Mouse (Mus musculus): ENCODE measurements around the gene Pkn1.
A peak's percentile ranks its signal among the peaks of the same experiment; 100 is the strongest.

Pkn1 gene

DNA sequence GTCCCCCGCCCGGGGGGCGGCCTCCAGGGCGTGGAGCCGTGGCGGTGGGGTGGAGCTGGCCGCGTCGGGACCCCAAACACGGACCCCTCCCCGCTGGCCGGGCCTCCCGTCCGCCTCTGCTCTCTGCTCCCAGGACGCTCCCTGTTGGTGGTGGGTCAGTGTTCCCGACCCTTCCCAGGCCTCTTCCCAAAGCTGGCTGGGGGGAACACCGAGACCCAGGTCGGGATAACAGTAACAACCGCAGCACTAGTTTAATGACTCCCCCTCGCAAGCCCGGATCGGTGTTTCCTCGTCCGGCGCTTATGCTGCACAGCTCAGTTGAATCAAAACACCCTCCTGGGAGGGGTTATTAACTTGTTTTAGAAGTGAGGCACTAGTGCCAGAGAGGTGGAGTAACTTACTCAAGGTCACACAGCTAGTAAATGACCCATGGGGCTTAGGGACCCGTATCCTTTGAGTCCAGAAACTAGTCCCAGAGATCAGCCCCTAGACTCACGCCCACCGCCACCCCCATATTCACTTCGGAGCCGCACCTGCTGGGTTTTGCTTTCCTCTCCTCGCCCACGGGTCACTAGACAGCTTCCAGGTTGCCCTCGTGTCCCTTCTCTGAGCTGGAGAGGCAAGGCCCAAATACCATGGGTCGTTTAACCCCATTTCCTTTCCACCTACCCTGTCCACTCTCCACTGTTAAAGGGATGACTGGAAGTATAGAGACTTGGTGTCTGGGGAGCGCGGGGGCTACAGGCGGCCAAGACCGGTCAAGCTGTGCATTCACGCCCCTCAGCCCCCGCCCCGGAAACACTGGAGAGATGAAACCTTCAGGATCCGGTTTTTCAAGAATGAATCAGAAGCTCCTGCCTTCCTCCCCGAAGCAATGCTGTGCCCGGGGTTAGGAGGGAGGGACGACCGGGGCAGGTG is 46.0 kb downstream of the Pkn1 start:
- DNase-seq (ENCODE audit: low read depth), result no peak

DNA sequence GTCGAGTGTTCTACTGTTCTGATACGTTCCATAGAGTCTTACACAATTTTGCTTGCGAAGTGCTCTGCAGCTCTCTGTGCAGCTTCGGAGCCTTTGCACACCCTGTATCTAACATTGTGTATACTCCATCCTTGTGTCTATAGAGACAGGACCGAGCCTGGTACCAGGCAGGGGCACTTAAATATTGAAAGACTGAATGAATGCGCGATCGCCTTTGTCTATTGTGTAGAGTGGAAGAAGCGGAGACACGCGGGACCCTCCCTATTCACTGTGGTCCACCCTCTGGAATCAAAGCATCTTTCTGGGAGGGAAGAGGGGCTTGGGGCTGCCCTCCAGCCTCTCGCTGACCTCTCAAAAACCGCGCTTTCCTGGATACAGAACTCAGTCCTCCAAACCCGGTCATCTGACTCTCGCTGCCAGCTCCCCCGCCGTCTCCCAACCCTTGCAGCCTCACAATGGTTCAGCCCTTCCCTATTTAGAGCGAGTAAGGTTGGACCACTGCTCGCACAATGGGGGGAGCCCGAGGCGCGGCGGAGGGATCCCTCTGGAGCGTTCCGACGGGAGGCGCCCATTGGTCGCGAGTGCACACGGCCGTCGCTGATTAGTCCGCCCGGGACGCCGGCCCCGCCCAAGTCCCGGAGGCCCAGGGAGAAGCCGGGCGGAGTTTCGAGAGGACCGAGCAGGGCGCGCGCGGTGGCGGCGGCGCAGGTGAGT is 46.8 kb downstream of the Pkn1 start, which contains the start of gene Gipc1:
Gipc1 (plus strand) TSS at position 648 of the 714 bp plus-strand sequence.
- DNase-seq (ENCODE audit: low read depth), result peak; percentile 97

DNA sequence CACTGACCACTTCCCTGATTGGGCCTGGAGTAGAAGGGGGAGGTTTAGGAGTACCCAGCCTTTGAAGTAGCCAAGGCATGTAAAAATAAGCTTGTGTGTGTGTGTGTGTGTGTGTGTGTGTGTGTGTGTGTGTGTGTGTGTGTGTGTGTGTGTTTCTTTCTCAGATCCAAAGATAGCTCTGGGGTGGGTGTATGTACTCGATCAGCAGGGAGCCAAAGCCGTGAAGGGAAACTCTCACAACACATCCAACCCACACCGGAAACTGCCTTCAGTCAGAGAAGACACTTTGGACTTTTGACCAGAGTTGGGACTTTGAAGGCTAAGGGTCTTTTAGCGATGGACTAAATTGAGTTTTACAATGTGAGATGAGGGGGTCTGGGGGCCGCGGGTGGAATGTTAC is 49.3 kb downstream of the Pkn1 start:
- no peak for DNase-seq (ENCODE audit: low read depth)

DNA sequence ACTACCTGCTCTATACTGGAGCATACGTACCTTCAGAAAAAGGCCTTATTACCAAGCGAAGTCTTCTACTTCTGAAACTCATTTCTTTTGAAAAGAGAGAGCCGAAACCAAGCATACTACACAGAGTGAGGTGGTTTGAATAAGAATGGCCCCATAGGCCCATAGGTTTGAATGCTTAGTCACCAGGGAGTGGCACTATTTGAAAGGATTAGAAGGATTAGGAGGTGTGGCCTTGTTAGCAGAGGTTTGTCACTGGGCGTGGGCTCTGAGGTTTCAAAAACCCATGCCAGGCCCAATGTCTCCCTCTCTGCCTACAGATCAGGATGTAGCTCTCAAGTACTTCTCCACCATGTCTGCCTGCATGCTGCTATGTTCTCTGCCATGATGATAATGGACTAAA is 50.9 kb downstream of the Pkn1 start:
- no peak for DNase-seq (ENCODE audit: low read depth)

DNA sequence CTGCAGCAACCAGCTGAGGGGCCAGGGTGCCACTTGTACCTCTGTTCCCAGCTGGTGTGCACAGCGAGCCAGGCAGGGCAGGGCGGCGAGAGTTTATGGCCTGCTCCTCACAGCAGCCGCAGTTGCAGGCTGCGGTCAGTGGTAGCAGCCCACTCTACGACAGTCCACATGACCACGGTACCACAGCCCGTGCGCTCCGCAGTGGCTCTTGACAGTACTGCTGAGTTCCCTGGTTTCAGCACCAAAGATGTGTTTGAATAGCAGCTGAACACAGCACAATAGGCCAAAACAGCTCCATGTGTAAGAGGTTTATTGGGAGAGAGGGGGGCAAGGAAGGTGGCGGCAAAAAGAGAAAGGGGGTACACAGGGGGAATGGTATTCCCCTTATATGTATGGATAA is 51.5 kb downstream of the Pkn1 start:
- no peak for DNase-seq (ENCODE audit: low read depth)

DNA sequence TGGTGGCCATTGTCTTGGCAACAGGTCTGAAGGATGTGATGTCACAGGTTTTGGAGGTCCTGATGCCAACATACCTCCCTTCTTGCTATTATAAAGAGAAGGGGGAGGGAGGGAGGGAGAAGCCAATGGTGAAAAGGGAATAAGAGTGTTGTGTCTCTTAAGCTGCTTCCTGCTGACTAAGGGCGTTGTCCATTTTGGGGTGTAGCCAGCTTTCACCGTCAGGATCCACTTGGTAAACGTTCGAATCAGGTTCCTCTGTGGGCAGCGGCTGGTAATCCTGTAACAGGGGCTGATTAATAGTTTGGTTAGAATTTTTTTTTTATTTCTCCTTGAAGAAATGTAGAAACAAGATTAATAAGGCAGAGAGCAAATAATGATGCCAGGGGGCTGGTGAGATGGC is 59.3 kb downstream of the Pkn1 start:
- no peak for DNase-seq (ENCODE audit: low read depth)

DNA sequence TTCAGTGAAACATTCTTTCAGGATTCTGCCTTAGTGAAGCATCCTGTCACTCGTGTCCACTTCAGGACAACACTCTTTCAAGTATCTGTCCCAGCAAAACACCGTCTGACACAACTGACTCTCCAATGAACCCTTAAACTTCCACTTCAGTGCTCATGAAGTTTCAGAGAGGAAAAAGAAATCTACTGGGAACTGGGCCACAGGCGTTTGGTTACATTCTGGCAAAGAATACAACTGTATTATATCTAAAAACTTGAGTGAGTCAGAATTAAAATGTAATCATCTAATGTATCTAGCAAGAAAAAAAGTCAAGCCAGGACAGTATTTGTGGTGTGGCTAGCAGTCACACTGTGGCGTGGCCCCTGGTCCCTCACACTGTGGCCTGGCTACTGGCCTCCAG is 60.1 kb downstream of the Pkn1 start:
- no peak for DNase-seq (ENCODE audit: low read depth)

DNA sequence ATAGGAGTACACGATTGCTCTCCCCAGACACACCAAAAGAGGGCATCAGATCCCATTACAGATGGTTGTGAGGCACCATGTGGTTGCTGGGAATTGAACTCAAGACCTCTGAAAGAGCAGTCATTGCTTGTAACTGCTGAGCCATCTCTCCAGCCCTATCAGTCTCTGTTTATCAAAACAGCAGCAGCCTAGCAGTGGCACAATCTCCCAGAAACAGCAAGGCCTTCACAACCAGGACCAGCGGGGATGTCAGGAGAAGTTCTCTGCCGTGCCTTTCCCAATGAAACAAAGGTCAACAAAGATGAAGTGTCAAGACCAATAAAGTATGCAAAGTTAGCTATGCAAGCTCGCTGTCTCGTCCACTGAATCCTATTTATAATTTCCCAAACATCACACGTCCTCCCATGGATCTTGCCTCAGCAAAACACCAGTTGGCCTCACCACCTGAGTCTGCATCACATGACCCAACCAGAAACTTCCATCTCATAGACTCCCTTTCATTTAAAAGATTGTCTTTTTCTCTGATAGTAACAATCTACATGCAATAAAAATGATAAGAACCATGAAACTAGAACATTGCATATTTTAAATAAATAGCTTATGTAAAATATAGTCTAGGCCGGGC is 66.8 kb downstream of the Pkn1 start:
- no peak for DNase-seq (ENCODE audit: low read depth)

DNA sequence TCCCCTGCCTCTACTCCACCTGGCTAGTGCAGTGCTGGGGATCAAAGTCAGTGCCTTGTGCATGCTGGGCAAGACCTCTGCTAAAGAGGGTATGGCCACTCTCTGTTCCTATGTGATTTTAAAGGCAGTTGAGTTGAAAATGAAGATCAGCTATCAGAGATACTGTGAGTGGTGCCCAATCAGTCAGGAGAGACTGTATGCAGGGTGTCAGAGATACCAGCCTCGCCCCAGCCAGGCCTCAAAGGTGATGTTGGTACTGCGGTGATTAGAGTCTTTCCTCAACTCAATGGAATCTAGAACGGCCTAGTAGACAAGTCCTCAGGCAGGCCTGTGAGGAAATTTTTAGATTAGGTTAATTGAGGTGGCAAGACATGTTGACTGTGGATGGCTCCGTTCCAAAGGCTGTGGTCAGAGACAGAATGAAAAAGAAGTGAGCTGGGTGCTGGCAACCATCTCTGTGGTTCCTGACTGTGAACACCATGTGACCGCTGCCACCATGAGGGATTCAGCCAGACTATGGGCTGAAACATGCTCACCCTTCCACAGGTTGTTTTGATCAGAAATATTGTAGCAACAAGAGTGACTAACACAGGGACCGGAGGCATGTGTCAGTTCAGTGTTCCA is 73.2 kb downstream of the Pkn1 start:
- no peak for DNase-seq (ENCODE audit: low read depth)

DNA sequence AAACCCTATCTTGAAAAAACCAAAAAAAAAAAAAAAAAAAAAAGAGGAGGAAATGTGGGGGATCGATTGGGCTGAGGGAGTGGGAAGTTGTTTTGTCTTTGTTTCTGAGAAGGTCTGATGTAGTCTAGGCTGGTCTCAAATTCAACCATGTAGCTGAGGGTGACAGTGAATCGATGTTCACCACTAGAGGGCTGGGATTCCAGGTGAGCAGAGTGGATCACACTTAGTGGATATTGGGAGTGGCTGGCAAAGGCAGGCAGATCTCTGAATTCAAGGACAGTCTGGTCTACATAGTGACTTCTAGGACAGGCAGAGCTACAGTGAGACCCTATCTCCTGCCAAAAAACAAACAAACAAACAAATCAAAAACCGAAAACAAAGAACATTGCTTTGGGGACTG is 74.2 kb downstream of the Pkn1 start:
- no peak for DNase-seq (ENCODE audit: low read depth)

DNA sequence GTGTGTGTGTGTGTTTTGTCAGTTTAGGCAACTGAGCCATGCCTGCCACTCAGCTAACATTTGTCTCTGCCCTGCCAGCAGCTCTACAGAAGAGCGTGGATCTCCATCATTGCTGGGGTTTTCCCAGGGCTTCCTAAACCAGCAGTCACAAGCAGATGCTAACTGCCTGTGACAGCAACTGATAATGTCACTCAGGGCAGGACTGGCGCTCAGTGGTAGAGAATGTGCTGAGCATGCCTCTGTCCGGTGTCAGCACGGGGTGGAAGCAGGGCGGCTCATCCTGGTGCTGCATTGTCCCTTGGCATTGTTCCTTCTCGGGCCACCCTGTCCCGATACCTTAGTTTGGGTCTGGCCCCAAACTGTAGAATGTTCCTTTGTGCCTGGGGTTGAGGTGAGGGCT is 75.4 kb downstream of the Pkn1 start:
- peak; percentile 51 for DNase-seq (ENCODE audit: low read depth)

DNA sequence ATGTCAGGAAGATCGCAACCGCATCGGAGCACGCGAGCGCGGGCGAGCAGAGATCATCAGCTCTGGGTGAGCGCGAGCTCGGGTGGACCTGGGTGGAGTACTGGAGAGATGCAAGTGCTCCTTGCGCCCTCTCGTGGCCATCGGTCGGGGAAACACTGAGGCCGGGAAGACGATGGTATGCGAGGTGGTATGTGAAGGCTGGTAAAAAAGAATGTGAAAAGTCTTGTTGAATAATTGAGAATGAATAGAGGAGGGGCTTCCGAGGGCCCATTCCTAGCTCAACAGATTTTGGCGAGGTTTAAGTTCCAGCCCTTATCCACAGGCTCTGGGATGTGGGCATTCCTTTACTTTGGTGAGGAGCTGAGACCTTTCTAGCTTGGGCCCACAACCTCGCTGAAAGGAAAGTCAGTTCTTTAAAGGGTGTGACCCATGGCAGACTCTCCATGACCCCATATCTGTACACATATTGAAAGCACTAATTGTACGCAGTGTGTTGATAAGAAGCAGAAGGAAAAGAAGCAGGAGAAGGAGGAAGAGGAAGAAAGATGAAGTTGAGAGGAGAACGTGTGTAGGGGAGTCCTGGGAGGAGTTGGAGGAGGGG is 76.5 kb downstream of the Pkn1 start:
- peak; percentile 93 for DNase-seq (ENCODE audit: low read depth)

DNA sequence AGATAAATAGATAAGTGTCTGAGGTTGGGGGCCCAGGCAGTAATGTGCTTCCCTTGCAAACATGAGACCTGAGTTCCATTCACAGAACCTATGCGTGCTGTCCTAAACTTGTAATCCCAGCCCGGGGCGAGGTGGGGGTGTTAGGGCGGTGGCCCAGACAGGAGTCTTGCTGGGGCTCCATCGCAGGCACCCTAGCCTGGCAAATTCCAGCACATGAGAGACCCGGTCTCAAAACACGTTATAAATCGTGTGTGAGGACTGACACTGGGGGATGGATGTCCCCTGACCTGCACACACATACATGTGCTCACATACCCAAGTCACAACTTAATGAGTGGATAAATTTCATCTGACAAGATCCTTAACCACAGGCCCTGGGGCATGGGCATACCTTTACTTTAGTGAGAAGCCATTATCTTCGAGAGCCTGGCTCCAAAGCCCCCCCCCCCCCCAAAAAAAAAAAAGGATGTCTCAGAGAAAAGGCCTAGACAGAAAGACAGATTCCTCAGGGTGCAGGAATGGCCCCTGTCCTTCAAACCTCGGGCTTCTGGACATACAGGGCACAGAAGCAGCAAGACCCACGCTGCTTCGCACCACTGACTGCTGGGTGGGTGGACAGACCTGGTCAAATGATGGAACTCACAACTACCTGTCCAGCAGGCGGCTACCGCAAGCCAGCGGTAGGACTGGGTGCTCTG is 77.1 kb downstream of the Pkn1 start:
- no peak for DNase-seq (ENCODE audit: low read depth)

DNA sequence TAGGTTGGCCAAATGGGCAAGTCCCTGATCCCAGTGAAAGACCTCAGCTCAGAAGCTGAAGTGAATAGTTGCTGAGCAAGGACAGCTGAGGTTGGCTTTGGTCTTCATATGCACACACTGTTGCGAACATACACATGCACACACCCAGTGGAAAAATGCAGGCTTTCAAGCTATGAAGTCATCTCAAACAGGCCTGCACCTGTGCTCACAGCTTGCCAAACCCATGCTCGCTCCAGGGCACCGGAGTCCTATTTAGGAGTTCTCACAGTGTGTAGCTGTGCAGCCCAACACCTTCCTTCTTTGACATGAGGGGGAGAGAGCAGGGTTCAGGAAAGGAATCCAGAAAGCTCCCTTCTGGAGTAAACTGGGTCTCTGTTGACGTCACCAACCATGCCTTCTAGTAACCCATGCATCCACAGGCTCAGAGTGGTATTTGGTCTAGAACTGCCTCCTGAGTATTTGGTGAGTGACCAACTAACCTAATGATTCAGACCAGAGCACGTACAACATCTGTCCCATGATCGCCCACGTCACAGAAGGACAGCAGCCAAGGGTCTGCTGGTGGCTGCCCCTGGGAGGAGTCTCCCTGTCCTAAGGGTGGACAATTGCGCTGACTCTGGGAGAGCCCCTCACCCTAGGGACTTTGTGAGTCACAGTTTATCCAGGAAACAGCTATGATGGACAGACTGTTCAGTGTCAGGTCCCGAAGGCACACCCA is 79.3 kb downstream of the Pkn1 start:
- no peak for DNase-seq (ENCODE audit: low read depth)

DNA sequence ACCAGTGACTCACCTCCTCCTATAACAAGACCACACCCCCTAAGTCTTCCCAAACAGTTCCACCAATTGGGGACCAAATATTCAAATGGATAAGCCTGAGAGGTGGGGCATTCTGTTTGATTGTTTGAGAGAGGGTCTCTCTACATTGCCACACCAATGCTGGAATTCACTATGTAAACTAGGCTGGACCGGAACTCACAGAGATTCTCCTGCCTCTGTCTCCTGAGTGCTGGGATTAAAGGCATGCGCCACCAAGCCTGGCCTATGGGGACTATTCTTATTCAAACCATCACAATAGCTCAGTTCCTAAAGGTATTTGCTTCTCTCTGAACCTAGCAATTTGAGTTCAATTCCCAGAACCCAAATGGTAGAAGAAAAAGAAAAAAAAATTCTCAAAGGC is 80.4 kb downstream of the Pkn1 start:
- no peak for DNase-seq (ENCODE audit: low read depth)

DNA sequence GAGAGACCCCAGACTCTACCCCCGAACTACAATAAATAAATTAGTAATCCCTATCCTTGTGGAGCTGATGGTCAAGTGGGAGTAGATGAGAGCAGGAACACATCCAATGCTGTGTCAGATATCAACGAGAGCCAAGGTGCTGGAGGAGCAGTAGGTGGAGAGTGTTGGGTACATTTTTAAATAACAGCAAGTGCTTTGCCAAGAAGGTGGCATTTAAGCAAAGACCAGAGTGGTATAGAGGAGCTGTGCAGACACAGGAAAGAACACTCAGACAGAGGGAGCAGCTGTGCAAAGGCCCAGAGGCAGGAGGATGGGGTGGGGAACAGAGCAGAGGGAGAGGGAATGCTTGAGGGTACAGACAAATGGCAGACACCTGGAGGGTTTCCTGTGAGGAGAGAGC is 81.9 kb downstream of the Pkn1 start:
- DNase-seq (ENCODE audit: low read depth), result no peak

DNA sequence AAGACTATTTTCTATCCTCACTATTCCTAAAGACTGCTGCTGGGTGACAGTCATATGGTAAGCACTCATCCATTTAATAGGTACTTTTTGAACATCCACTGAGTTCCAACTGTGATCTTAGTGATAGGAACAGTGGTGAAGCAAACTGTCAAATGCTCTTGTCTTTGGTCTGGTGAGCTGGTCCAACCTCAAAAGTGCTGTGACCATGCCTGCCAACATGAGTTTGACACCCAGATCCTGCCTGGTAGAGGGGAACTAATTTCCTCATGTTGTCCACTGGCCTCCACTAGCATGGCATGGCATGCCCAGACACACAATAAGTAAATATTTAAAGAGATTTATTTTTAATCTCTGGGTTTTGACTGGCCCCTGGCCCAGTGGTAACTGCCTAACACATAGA is 82.4 kb downstream of the Pkn1 start:
- DNase-seq (ENCODE audit: low read depth), result no peak
